Mouse (Mus musculus) kidney, adult 2 months (tissue): ENCODE results near the gene Olfr1477. TPM values are rescaled to one million over a fixed set of nuclear protein-coding genes. Genes with fewer than 3 reads are reported as not detected.
"Not testable (repeated sequence)": the region's sequence is repeated elsewhere in the genome, so short reads cannot be mapped to it uniquely, and the experiment has no call there.

ENCODE experiments used
- DNase-seq: peaks from one replicate; pipeline ENCODE4 v3.0.0; 2021
- H3K27ac ChIP-seq: fragments of 200-500 bp; 2 replicates; pipeline ENCODE4 v1.5.1; 2012; ENCODE audit warnings: low read depth, low read length, control low read depth, inconsistent platforms; ENCODE audit not compliant: insufficient read depth
- H3K27me3 ChIP-seq: fragments of 200-500 bp; replicated peaks from 2 replicates; pipeline ENCODE4 v1.6.1; 2012; ENCODE audit warnings: mild to moderate bottlenecking, moderate library complexity, low read length, inconsistent platforms; ENCODE audit not compliant: control insufficient read depth, insufficient read depth
- H3K36me3 ChIP-seq: fragments of 200-500 bp; 2 replicates; pipeline ENCODE4 v1.6.1; 2012; ENCODE audit warnings: mild to moderate bottlenecking, moderate library complexity, low read length, inconsistent platforms; ENCODE audit not compliant: control insufficient read depth, insufficient read depth
- H3K4me1 ChIP-seq: fragments of 200-500 bp; 2 replicates; pipeline ENCODE4 v1.6.1; 2011; ENCODE audit warnings: low read length; ENCODE audit not compliant: control insufficient read depth, insufficient read depth
- H3K4me3 ChIP-seq: fragments of 200-500 bp; 2 replicates; pipeline ENCODE4 v1.5.1; 2011; ENCODE audit warnings: mild to moderate bottlenecking, low read depth, low read length, control low read depth; ENCODE audit not compliant: insufficient read depth
- CTCF ChIP-seq: fragments of 200-500 bp; conservative IDR thresholded peaks from 2 replicates; pipeline ENCODE4 v1.5.1; 2011; ENCODE audit warnings: low read depth, mild to moderate bottlenecking, control low read depth, low read length, moderate library complexity, mixed read lengths; ENCODE audit not compliant: insufficient read depth, insufficient read length
- POLR2A ChIP-seq: fragments of 200-500 bp; IDR thresholded peaks from one replicate; pipeline ENCODE4 v1.6.1; 2011; ENCODE audit warnings: low read depth, low read length, control low read depth
- WGBS: fragments of 180-500 bp; shearing (Covaris S2); methylation state at CpG from one replicate; pipeline ENCODE4 v1.1.7; 2018; 5-methylcytosine and 5-hydroxymethylcytosine counted together
- polyA plus RNA-seq: library from polyadenylated mRNA; depleted of rRNA; stranded (reverse); fragments of >200 nt; gene quantifications from 2 replicates; pipeline ENCODE4 v1.2.3, GENCODE M21; 2012; rRNA removed

Olfr1477 gene
- polyA plus RNA-seq, result not detected in 2 replicates

DNA sequence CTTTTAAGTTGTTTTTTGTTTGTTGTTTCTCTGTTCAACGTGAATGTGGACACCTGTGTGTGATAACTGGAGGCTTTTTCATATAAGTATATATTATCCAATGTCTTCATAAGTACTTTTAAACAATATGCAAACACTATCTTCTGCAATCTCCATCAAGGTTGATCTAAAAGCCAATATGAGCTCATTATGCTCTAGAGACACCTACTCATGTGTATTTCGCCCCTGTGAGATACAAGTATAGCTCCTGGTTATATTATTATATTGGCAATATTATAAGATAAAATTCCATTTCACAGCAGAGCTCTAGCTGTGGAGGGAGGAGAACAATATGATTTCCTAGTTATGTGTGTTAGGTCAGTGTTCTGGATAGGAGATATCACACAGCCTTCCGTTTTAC is at the start of gene Olfr1477:
Olfr1477 (plus strand) TSS at position 301 of the 400 bp plus-strand sequence.
- Histone ChIP-seq H3K4me1 (no peaks in the 10 kb centered on the region), H3K27me3 (no peaks in the 10 kb centered on the region), H3K4me3 (no peak within 1 kb of the TSS), H3K27ac (no peak within 1 kb of the TSS), H3K36me3 (no peaks in the 10 kb centered on the region)
- TF ChIP-seq CTCF (no peak), POLR2A (no peak)
- no peak for DNase-seq
- WGBS, result 73% methylated on average over 3 of the region's 3 CpGs

DNA sequence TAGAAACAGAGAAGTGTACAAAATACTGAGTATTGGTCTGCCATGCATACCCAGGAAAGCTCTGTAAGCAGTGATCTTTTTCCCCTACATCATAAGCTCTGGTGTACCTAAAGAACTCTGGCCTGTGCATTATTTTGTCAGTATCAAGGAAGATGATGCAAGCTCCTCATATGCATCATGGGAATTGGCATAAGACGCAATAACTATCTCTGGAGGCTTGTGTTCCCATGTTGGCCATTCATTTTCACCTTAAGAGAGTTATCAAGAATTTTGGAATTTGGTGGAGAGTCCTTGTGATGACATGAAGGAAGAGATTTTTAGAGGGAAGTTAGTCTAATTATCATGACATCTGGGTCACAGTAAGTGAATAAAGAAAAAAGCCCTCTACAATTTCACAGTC is 44.4 kb upstream of the Olfr1477 start, which contains the start of gene Olfr1472:
Olfr1472 (minus strand) TSS at position 101 of the 400 bp plus-strand sequence.
- Histone ChIP-seq H3K36me3 (no peaks in the 10 kb centered on the region), H3K4me1 (no peaks in the 10 kb centered on the region), H3K27me3 (no peaks in the 10 kb centered on the region), H3K27ac (no peak within 1 kb of the TSS), H3K4me3 (no peak within 1 kb of the TSS)
- DNase-seq, result no peak
- 67% methylated on average over 1 of the region's 1 CpGs for WGBS
- TF ChIP-seq CTCF, result no peak
- TF ChIP-seq POLR2A, result no peak

GRCm38 (mm10) chr19:13469265-13469664 is 31.1 kb upstream of the Olfr1477 start, which contains the start of gene Olfr1474:
Olfr1474 (plus strand) TSS chr19:13469565.
- not testable (repeated sequence) for DNase-seq, H3K36me3 ChIP-seq, H3K4me1 ChIP-seq, H3K27ac ChIP-seq, H3K27me3 ChIP-seq, H3K4me3 ChIP-seq
- 76% methylated on average over 4 of the region's 4 CpGs for WGBS

DNA sequence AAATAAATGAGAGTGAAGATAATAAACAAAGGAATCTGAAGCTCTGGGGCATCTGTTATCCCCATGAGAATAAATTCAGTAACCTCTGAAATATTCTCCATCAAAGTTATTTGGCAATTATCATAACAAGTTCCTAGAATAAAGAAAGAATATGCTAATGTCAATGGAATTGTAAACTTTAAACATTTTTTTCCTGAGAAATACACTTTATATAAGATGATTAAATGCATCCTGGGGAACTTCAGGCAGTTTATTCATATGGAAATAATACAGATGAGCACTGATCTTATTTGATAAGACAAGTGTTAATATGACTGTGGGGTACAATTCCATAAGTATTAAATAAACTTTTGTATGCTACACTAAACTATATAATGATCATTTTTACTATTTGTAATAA is 20.2 kb upstream of the Olfr1477 start, which contains the start of gene Olfr1475:
Olfr1475 (minus strand) TSS at position 101 of the 400 bp plus-strand sequence.
- H3K36me3 ChIP-seq, result no peaks in the 10 kb centered on the region
- TF ChIP-seq POLR2A, result no peak
- no peak for TF ChIP-seq CTCF
- DNase-seq, result no peak
- H3K27ac ChIP-seq, result no peak within 1 kb of the TSS
- no peak within 1 kb of the TSS for H3K4me3 ChIP-seq
- H3K4me1 ChIP-seq, result no peaks in the 10 kb centered on the region
- H3K27me3 ChIP-seq, result no peaks in the 10 kb centered on the region

- H3K36me3 ChIP-seq, result no peaks in the 10 kb centered on the region
- no peak within 1 kb of the TSS for H3K4me3 ChIP-seq
- TF ChIP-seq CTCF (no peak), POLR2A (no peak)
- no peak for DNase-seq
- no peaks in the 10 kb centered on the region for H3K4me1 ChIP-seq
- no peaks in the 10 kb centered on the region for H3K27me3 ChIP-seq
- no peak within 1 kb of the TSS for H3K27ac ChIP-seq
- 75% methylated on average over 2 of the region's 2 CpGs for WGBS
Measured at GRCm38 (mm10) chr19:13527613-13528012, 27.3 kb downstream of the Olfr1477 start, which contains the start of gene Olfr1480. Olfr1480 (plus strand) TSS chr19:13527913.

Other genes with a start within 250 kb of the Olfr1477 start
- not detected in 2 replicates for gene Olfr1465, start 185.0 kb upstream of the Olfr1477 start, polyA plus RNA-seq
- gene Olfr1466, start 161.7 kb upstream of the Olfr1477 start, polyA plus RNA-seq, result not detected in 2 replicates
- not detected in 2 replicates for gene Olfr1467, start 138.3 kb upstream of the Olfr1477 start, polyA plus RNA-seq
- not detected in 2 replicates for gene Olfr1469, start 92.7 kb upstream of the Olfr1477 start, polyA plus RNA-seq
- not detected in 2 replicates for gene Olfr1471, start 57.1 kb upstream of the Olfr1477 start, polyA plus RNA-seq
- not detected in 2 replicates for gene Olfr1472, start 44.5 kb upstream of the Olfr1477 start, polyA plus RNA-seq
- gene Olfr1474, start 31.0 kb upstream of the Olfr1477 start, polyA plus RNA-seq, result not detected in 2 replicates
- not detected in 2 replicates for gene Olfr1475, start 20.4 kb upstream of the Olfr1477 start, polyA plus RNA-seq
- not detected in 2 replicates for gene Olfr1480, start 27.4 kb downstream of the Olfr1477 start, polyA plus RNA-seq
- not detected in 2 replicates for gene Olfr1484, start 83.0 kb downstream of the Olfr1477 start, polyA plus RNA-seq
- gene Olfr1487, start 116.8 kb downstream of the Olfr1477 start, polyA plus RNA-seq, result not detected in 2 replicates
- not detected in 2 replicates for gene Olfr1489, start 131.1 kb downstream of the Olfr1477 start, polyA plus RNA-seq
- not detected in 2 replicates for gene Olfr1490, start 150.5 kb downstream of the Olfr1477 start, polyA plus RNA-seq
- gene Olfr1491, start 196.7 kb downstream of the Olfr1477 start, polyA plus RNA-seq, result not detected in 2 replicates
- gene Olfr1493-ps1, start 222.7 kb downstream of the Olfr1477 start, polyA plus RNA-seq, result not detected in 2 replicates
- gene Olfr1494, start 239.2 kb downstream of the Olfr1477 start, polyA plus RNA-seq, result not detected in 2 replicates